Mouse (Mus musculus): Measurements from ENCODE around the gene Mecom. TPM values are rescaled to one million over a fixed set of nuclear protein-coding genes. Genes with fewer than 3 reads are reported as not detected.
"Not testable (repeated sequence)": the region's sequence is repeated elsewhere in the genome, so short reads cannot be mapped to it uniquely, and the experiment has no call there.

The Mecom gene
- polyA plus RNA-seq, 1 experiment, result not detected

- no peaks in the 10 kb centered on the region for H3K4me1 ChIP-seq (ENCODE audit: control insufficient read depth, insufficient read depth, low read length)
- H3K4me3 ChIP-seq (ENCODE audit: insufficient read depth, low read length), result no peak overlapping the region
- TF ChIP-seq POLR2A (IDR thresholded peaks at IDR 0.05; ENCODE audit: borderline replicate concordance, low read depth, low read length), result no peak
- TF ChIP-seq CTCF (IDR thresholded peaks at IDR 0.05; ENCODE audit: low read depth, low read length), result no peak
- no peak overlapping the region for H3K27ac ChIP-seq (ENCODE audit: insufficient read depth, low read depth, low read length)
Observed at GRCm38 (mm10) chr3:30428877-30429276, 118.9 kb downstream of the Mecom start.

- no peaks in the 10 kb centered on the region for H3K4me1 ChIP-seq (ENCODE audit: control insufficient read depth, insufficient read depth, low read length)
- H3K27ac ChIP-seq (ENCODE audit: insufficient read depth, low read depth, low read length), result no peak overlapping the region
- TF ChIP-seq CTCF (IDR thresholded peaks at IDR 0.05; ENCODE audit: low read depth, low read length) (no peak), POLR2A (IDR thresholded peaks at IDR 0.05; ENCODE audit: borderline replicate concordance, low read depth, low read length) (no peak)
- no peak overlapping the region for H3K4me3 ChIP-seq (ENCODE audit: insufficient read depth, low read length)
Observed at GRCm38 (mm10) chr3:30424036-30424435, 123.8 kb downstream of the Mecom start.

- not testable (repeated sequence) for H3K27ac ChIP-seq (ENCODE audit: insufficient read depth, low read depth, low read length); H3K4me1 ChIP-seq (ENCODE audit: control insufficient read depth, insufficient read depth, low read length); H3K4me3 ChIP-seq (ENCODE audit: insufficient read depth, low read length)
Observed at GRCm38 (mm10) chr3:30421948-30422347, 125.9 kb downstream of the Mecom start.

GRCm38 (mm10) chr3:30420899-30421298 lies 126.9 kb downstream of the Mecom start:
- Histone ChIP-seq H3K27ac (ENCODE audit: insufficient read depth, low read depth, low read length) (no peak overlapping the region), H3K4me1 (ENCODE audit: control insufficient read depth, insufficient read depth, low read length) (no peaks in the 10 kb centered on the region), H3K4me3 (ENCODE audit: insufficient read depth, low read length) (no peak overlapping the region)
- TF ChIP-seq CTCF (IDR thresholded peaks at IDR 0.05; ENCODE audit: low read depth, low read length), result no peak
- no peak for TF ChIP-seq POLR2A (IDR thresholded peaks at IDR 0.05; ENCODE audit: borderline replicate concordance, low read depth, low read length)

- no peak for TF ChIP-seq CTCF (IDR thresholded peaks at IDR 0.05; ENCODE audit: low read depth, low read length)
- TF ChIP-seq POLR2A (IDR thresholded peaks at IDR 0.05; ENCODE audit: borderline replicate concordance, low read depth, low read length), result no peak
- H3K4me3 ChIP-seq (ENCODE audit: insufficient read depth, low read length), result no peak overlapping the region
- H3K4me1 ChIP-seq (ENCODE audit: control insufficient read depth, insufficient read depth, low read length), result no peaks in the 10 kb centered on the region
- no peak overlapping the region for H3K27ac ChIP-seq (ENCODE audit: insufficient read depth, low read depth, low read length)
Observed at GRCm38 (mm10) chr3:30414173-30414572, 133.6 kb downstream of the Mecom start.

- Histone ChIP-seq H3K27ac (ENCODE audit: insufficient read depth, low read depth, low read length) (no peak overlapping the region), H3K4me1 (ENCODE audit: control insufficient read depth, insufficient read depth, low read length) (no peaks in the 10 kb centered on the region), H3K4me3 (ENCODE audit: insufficient read depth, low read length) (no peak overlapping the region)
- TF ChIP-seq POLR2A (IDR thresholded peaks at IDR 0.05; ENCODE audit: borderline replicate concordance, low read depth, low read length), result no peak
- no peak for TF ChIP-seq CTCF (IDR thresholded peaks at IDR 0.05; ENCODE audit: low read depth, low read length)
Observed at GRCm38 (mm10) chr3:30410778-30411177, 137.0 kb downstream of the Mecom start.

- TF ChIP-seq CTCF (IDR thresholded peaks at IDR 0.05; ENCODE audit: low read depth, low read length) (no peak), POLR2A (IDR thresholded peaks at IDR 0.05; ENCODE audit: borderline replicate concordance, low read depth, low read length) (no peak)
Observed at GRCm38 (mm10) chr3:30404821-30405220, 143.0 kb downstream of the Mecom start.

GRCm38 (mm10) chr3:30398911-30399310 lies 148.9 kb downstream of the Mecom start:
- Histone ChIP-seq H3K27ac (ENCODE audit: insufficient read depth, low read depth, low read length) (no peak overlapping the region), H3K4me1 (ENCODE audit: control insufficient read depth, insufficient read depth, low read length) (no peaks in the 10 kb centered on the region), H3K4me3 (ENCODE audit: insufficient read depth, low read length) (no peak overlapping the region)
- TF ChIP-seq POLR2A (IDR thresholded peaks at IDR 0.05; ENCODE audit: borderline replicate concordance, low read depth, low read length) (no peak), CTCF (IDR thresholded peaks at IDR 0.05; ENCODE audit: low read depth, low read length) (no peak)

More at GRCm38 (mm10) chr3:30404821-30405220, 143.0 kb downstream of the Mecom start:
- Histone ChIP-seq H3K4me1 (ENCODE audit: control insufficient read depth, insufficient read depth, low read length) (no peaks in the 10 kb centered on the region), H3K4me3 (ENCODE audit: insufficient read depth, low read length) (no peak overlapping the region), H3K27ac (ENCODE audit: insufficient read depth, low read depth, low read length) (no peak overlapping the region)

- Histone ChIP-seq H3K4me3 (ENCODE audit: insufficient read depth, low read length) (no peak overlapping the region), H3K4me1 (ENCODE audit: control insufficient read depth, insufficient read depth, low read length) (no peaks in the 10 kb centered on the region), H3K27ac (ENCODE audit: insufficient read depth, low read depth, low read length) (no peak overlapping the region)
- no peak for TF ChIP-seq CTCF (IDR thresholded peaks at IDR 0.05; ENCODE audit: low read depth, low read length)
- TF ChIP-seq POLR2A (IDR thresholded peaks at IDR 0.05; ENCODE audit: borderline replicate concordance, low read depth, low read length), result no peak
Observed at GRCm38 (mm10) chr3:30394911-30395310, 152.9 kb downstream of the Mecom start.

- no peak overlapping the region for H3K27ac ChIP-seq (ENCODE audit: insufficient read depth, low read depth, low read length)
- TF ChIP-seq CTCF (IDR thresholded peaks at IDR 0.05; ENCODE audit: low read depth, low read length) (no peak), POLR2A (IDR thresholded peaks at IDR 0.05; ENCODE audit: borderline replicate concordance, low read depth, low read length) (no peak)
- no peak overlapping the region for H3K4me3 ChIP-seq (ENCODE audit: insufficient read depth, low read length)
- no peaks in the 10 kb centered on the region for H3K4me1 ChIP-seq (ENCODE audit: control insufficient read depth, insufficient read depth, low read length)
Observed at GRCm38 (mm10) chr3:30392662-30393061, 155.1 kb downstream of the Mecom start.

- no peak overlapping the region for H3K27ac ChIP-seq (ENCODE audit: insufficient read depth, low read depth, low read length)
- TF ChIP-seq POLR2A (IDR thresholded peaks at IDR 0.05; ENCODE audit: borderline replicate concordance, low read depth, low read length) (no peak), CTCF (IDR thresholded peaks at IDR 0.05; ENCODE audit: low read depth, low read length) (no peak)
- no peaks in the 10 kb centered on the region for H3K4me1 ChIP-seq (ENCODE audit: control insufficient read depth, insufficient read depth, low read length)
- no peak overlapping the region for H3K4me3 ChIP-seq (ENCODE audit: insufficient read depth, low read length)
Observed at GRCm38 (mm10) chr3:30392218-30392617, 155.6 kb downstream of the Mecom start.
